Mouse (Mus musculus) intestine, embryonic 14.5 days (tissue): ENCODE results near the gene Plekhj1. TPM values are rescaled to one million over a fixed set of nuclear protein-coding genes. Genes with fewer than 3 reads are reported as not detected.

ENCODE experiments used
- ATAC-seq: fragments of 200-750 bp; cut with Nextera tagmentation; replicated peaks from 2 replicates; pipeline ENCODE4 v1.8.0; 2017; ENCODE audit warnings: low read depth, moderate number of reproducible peaks, moderate TSS enrichment, moderate library complexity; ENCODE audit not compliant: low FRiP score, low TSS enrichment
- DNase-seq: peaks from one replicate; pipeline ENCODE4 v3.0.0-alpha.2; 2018; ENCODE audit warnings: low spot score
- H3K27ac ChIP-seq: fragments of 300-500 bp; sonication (generic); 2 replicates; pipeline ENCODE4 v1.5.1; 2014; ENCODE audit warnings: low read depth, mild to moderate bottlenecking, control low read depth
- H3K27me3 ChIP-seq: fragments of 300-500 bp; sonication (generic); replicated peaks from 2 replicates; pipeline ENCODE4 v1.6.1; 2014; ENCODE audit warnings: low read length, control low read depth; ENCODE audit not compliant: control insufficient read depth, insufficient read depth
- H3K36me3 ChIP-seq: fragments of 300-500 bp; sonication (generic); 2 replicates; pipeline ENCODE4 v1.6.1; 2014; ENCODE audit warnings: low read length, control low read depth; ENCODE audit not compliant: control insufficient read depth, insufficient read depth
- H3K4me1 ChIP-seq: fragments of 300-500 bp; sonication (generic); replicated peaks from 2 replicates; pipeline ENCODE4 v1.6.1; 2014; ENCODE audit warnings: low read length, control low read depth, mixed read lengths; ENCODE audit not compliant: control insufficient read depth, insufficient read depth
- H3K4me2 ChIP-seq: fragments of 300-500 bp; sonication (generic); 2 replicates; pipeline ENCODE4 v1.6.1; 2014; ENCODE audit warnings: low read length
- H3K4me3 ChIP-seq: fragments of 300-500 bp; sonication (generic); 2 replicates; pipeline ENCODE4 v1.5.1; 2014; ENCODE audit warnings: low read depth, low read length, control low read depth, mixed read lengths
- H3K9ac ChIP-seq: fragments of 300-500 bp; sonication (generic); 2 replicates; pipeline ENCODE4 v1.6.1; 2014; ENCODE audit warnings: mild to moderate bottlenecking, low read length
- H3K9me3 ChIP-seq: fragments of 300-500 bp; sonication (generic); 2 replicates; pipeline ENCODE4 v1.6.1; 2016; ENCODE audit warnings: low read length, control low read depth; ENCODE audit not compliant: control insufficient read depth
- WGBS: fragments of 180-500 bp; shearing (Covaris S2); extraction: QIAGEN DNeasy Blood & Tissue Kit; methylation state at CpG from one replicate; pipeline ENCODE4 v1.1.7; 2014; 5-methylcytosine and 5-hydroxymethylcytosine counted together
- microRNA counts: library from miRNA; unstranded; fragments of <30 nt; microRNA quantifications from one replicate; lab custom pipeline; 2016
- microRNA-seq: library from miRNA; unstranded; fragments of <30 nt; microRNA quantifications from one replicate; pipeline ENCODE4, GENCODE M21; 2016
- polyA plus RNA-seq: library from polyadenylated mRNA; unstranded; fragments of >200 nt; fragmentation: Nextera tagmentation; extraction: Ambion mirVana; gene quantifications from 2 replicates; pipeline ENCODE4 v1.2.1, GENCODE M21; 2014

The Plekhj1 gene
- polyA plus RNA-seq, 1 experiment from 2014 or later: 125 TPM

DNA sequence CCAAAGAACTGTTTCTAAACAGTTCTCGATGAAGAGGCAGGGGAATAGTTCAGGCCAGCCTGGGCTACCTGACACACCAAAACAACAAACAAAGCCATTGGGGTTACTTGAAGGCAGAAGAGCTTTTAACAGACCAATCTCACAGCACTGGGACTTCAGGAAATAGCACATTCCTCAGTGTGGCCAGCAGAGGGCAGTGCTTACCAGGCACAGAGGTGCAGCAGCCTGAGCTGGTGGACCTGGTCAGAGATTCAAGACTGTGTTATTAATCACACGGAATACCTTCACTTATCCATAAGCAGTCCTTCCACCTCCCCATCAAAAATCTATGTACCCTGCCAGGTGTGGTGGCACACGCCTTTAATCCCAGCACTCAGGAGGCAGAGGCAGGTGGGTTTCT is 51.0 kb downstream of the Plekhj1 start:
- peak; percentile 79 for DNase-seq
- Histone ChIP-seq H3K4me2 (no peak overlapping the region), H3K4me1 (peaks cover 7% of the 10 kb centered on the region), H3K9me3 (no peaks in the 10 kb centered on the region), H3K9ac (no peak overlapping the region), H3K27me3 (no peaks in the 10 kb centered on the region), H3K36me3 (no peaks in the 10 kb centered on the region), H3K27ac (no peak overlapping the region), H3K4me3 (no peak overlapping the region)
- ATAC-seq: no peak
- 13% methylated on average over 3 of the region's 3 CpGs for WGBS

MicroRNAs encoded within 50 kb of the gene (microRNA counts, 519-probe panel; counts per million panel counts)
- not detected for microRNA mmu-miR-1982 (lab: Ali Mortazavi, UCI)

Small RNA genes lying within 50 kb of the gene (microRNA-seq; reads per million reads assigned to microRNA genes)
- gene Mir1982: 4.7 reads per million, percentile 33 among the genes with 10 or more reads in this experiment

Other genes starting within 250 kb of the Plekhj1 start
- gene Rexo1, start 237.1 kb downstream of the Plekhj1 start, polyA plus RNA-seq: 28.9 and 31.5 TPM in 2 replicates
- gene Klf16, start 221.3 kb downstream of the Plekhj1 start, polyA plus RNA-seq: 9.7 and 12.1 TPM in 2 replicates
- 99.4 and 114 TPM in 2 replicates for gene Abhd17a, start 208.3 kb downstream of the Plekhj1 start, polyA plus RNA-seq
- gene Scamp4, start 195.8 kb downstream of the Plekhj1 start, polyA plus RNA-seq: 108 and 111 TPM in 2 replicates
- gene Adat3, start 195.7 kb downstream of the Plekhj1 start, polyA plus RNA-seq: 9.2 and 10.1 TPM in 2 replicates
- 3.0 and 3.1 TPM in 2 replicates for gene Gm49322, start 192.6 kb downstream of the Plekhj1 start, polyA plus RNA-seq
- gene Csnk1g2, start 175.8 kb downstream of the Plekhj1 start, polyA plus RNA-seq: 66.5 and 116 TPM in 2 replicates
- gene Btbd2, start 141.6 kb downstream of the Plekhj1 start, polyA plus RNA-seq: 55.8 and 73.1 TPM in 2 replicates
- 68.2 and 71.1 TPM in 2 replicates for gene Mknk2, start 120.5 kb downstream of the Plekhj1 start, polyA plus RNA-seq
- gene Mob3a, start 96.6 kb downstream of the Plekhj1 start, polyA plus RNA-seq: 38.6 and 47.1 TPM in 2 replicates
- gene Izumo4, start 96.4 kb downstream of the Plekhj1 start, polyA plus RNA-seq: 15.5 and 15.9 TPM in 2 replicates
- 74.1 and 77.4 TPM in 2 replicates for gene Ap3d1, start 56.4 kb downstream of the Plekhj1 start, polyA plus RNA-seq
- gene Dot1l, start 43.4 kb downstream of the Plekhj1 start, polyA plus RNA-seq: 21.1 and 22.7 TPM in 2 replicates
- gene Sf3a2, start 428 bp downstream of the Plekhj1 start, polyA plus RNA-seq: 85.4 and 89.3 TPM in 2 replicates
- gene Amh, start 6.6 kb upstream of the Plekhj1 start, polyA plus RNA-seq: 0.11 TPM in 1 of 2 replicates, not detected in the other
- 0.83 and 0.95 TPM in 2 replicates for gene Jsrp1, start 14.9 kb upstream of the Plekhj1 start, polyA plus RNA-seq
- 1,692 and 1,787 TPM in 2 replicates for gene Oaz1, start 28.0 kb upstream of the Plekhj1 start, polyA plus RNA-seq
- 0.07 and 0.20 TPM in 2 replicates for gene Lingo3, start 45.4 kb upstream of the Plekhj1 start, polyA plus RNA-seq
- gene Lsm7, start 56.6 kb upstream of the Plekhj1 start, polyA plus RNA-seq: 406 and 412 TPM in 2 replicates
- gene Sppl2b, start 56.6 kb upstream of the Plekhj1 start, polyA plus RNA-seq: 27.0 and 30.6 TPM in 2 replicates
- gene Tmprss9, start 73.2 kb upstream of the Plekhj1 start, polyA plus RNA-seq: 0.04 TPM in 1 of 2 replicates, not detected in the other
- 392 and 393 TPM in 2 replicates for gene Timm13, start 102.3 kb upstream of the Plekhj1 start, polyA plus RNA-seq
- gene Lmnb2, start 119.6 kb upstream of the Plekhj1 start, polyA plus RNA-seq: 15.5 and 18.3 TPM in 2 replicates
- 18.2 and 21.2 TPM in 2 replicates for gene Gadd45b, start 131.4 kb upstream of the Plekhj1 start, polyA plus RNA-seq
- gene Gng7, start 216.3 kb upstream of the Plekhj1 start, polyA plus RNA-seq: 4.7 and 4.8 TPM in 2 replicates
- 0.65 and 1.0 TPM in 2 replicates for gene Diras1, start 227.0 kb upstream of the Plekhj1 start, polyA plus RNA-seq
- 13.1 and 13.7 TPM in 2 replicates for gene Slc39a3, start 238.8 kb upstream of the Plekhj1 start, polyA plus RNA-seq